Mouse (Mus musculus) olfactory bulb, adult 2 months (tissue): Measurements from ENCODE around the gene Arhgef1. TPM values are rescaled to one million over a fixed set of nuclear protein-coding genes. Genes with fewer than 3 reads are reported as not detected.

Experiments used
- H3K27ac ChIP-seq: fragments of 200-500 bp; 2 replicates; pipeline ENCODE4 v1.5.1; 2012; ENCODE audit warnings: low read depth, low read length; ENCODE audit not compliant: insufficient read depth
- H3K4me1 ChIP-seq: fragments of 200-500 bp; 2 replicates; pipeline ENCODE4 v1.6.1; 2012; ENCODE audit warnings: low read length; ENCODE audit not compliant: control insufficient read depth, insufficient read depth
- H3K4me3 ChIP-seq: fragments of 200-500 bp; 2 replicates; pipeline ENCODE4 v1.5.1; 2012; ENCODE audit warnings: mild to moderate bottlenecking, low read depth, low read length, moderate library complexity; ENCODE audit not compliant: insufficient read depth
- CTCF ChIP-seq: fragments of 200-500 bp; IDR thresholded peaks from 2 replicates; pipeline ENCODE4 v1.5.1; 2012; ENCODE audit warnings: low read depth, mild to moderate bottlenecking, low read length, moderate library complexity; ENCODE audit not compliant: insufficient read depth
- POLR2A ChIP-seq: fragments of 200-500 bp; IDR thresholded peaks from 2 replicates; pipeline ENCODE4 v1.6.1; 2012; ENCODE audit warnings: mild to moderate bottlenecking, low read depth, low read length, moderate library complexity; ENCODE audit not compliant: insufficient read depth
- WGBS: fragments of 180-500 bp; shearing (Covaris S2); methylation state at CpG from one replicate; pipeline ENCODE4 v1.1.7; 2018; 5-methylcytosine and 5-hydroxymethylcytosine counted together
- polyA plus RNA-seq: library from polyadenylated mRNA; stranded (reverse); fragments of >200 nt; gene quantifications from 2 replicates; pipeline ENCODE4 v1.2.4, GENCODE M21; 2012; ENCODE audit warnings: low replicate concordance; ENCODE audit not compliant: missing spikeins, insufficient read depth, insufficient read length

The Arhgef1 gene
- polyA plus RNA-seq, 1 experiment, result 291 TPM

GRCm38 (mm10) chr7:24949958-24950623 lies 47.4 kb downstream of the Arhgef1 start:
- no peak overlapping the region for H3K4me3 ChIP-seq
- TF ChIP-seq CTCF (peak; percentile 84), POLR2A (no peak)
- 10% methylated on average over 8 of the region's 8 CpGs for WGBS
- H3K4me1 ChIP-seq, result peaks cover 31% of the 10 kb centered on the region
- H3K27ac ChIP-seq, result no peak overlapping the region

- no peak overlapping the region for H3K27ac ChIP-seq
- H3K4me1 ChIP-seq, result peaks cover 14% of the 10 kb centered on the region
- H3K4me3 ChIP-seq, result no peak overlapping the region
- 10% methylated on average over 23 of the region's 24 CpGs for WGBS
- TF ChIP-seq POLR2A, result no peak
- TF ChIP-seq CTCF, result no peak
Observed at GRCm38 (mm10) chr7:24953966-24954365, 51.3 kb downstream of the Arhgef1 start.

- no peak for TF ChIP-seq CTCF
- no peak for TF ChIP-seq POLR2A
- WGBS, result 3% methylated on average over 30 of the region's 30 CpGs
Observed at GRCm38 (mm10) chr7:24954450-24954849, 51.7 kb downstream of the Arhgef1 start.

GRCm38 (mm10) chr7:24955226-24955625 lies 52.5 kb downstream of the Arhgef1 start:
- Histone ChIP-seq H3K4me3 (no peak overlapping the region), H3K4me1 (peaks cover 14% of the 10 kb centered on the region), H3K27ac (no peak overlapping the region)
- TF ChIP-seq POLR2A (no peak), CTCF (no peak)
- 15% methylated on average over 33 of the region's 33 CpGs for WGBS

More at GRCm38 (mm10) chr7:24954450-24954849, 51.7 kb downstream of the Arhgef1 start:
- peak overlapping the region; percentile 25; the same call in 1 of the 2 replicates for H3K4me3 ChIP-seq
- peaks cover 14% of the 10 kb centered on the region for H3K4me1 ChIP-seq
- H3K27ac ChIP-seq, result no peak overlapping the region

GRCm38 (mm10) chr7:24964288-24964687 lies 61.6 kb downstream of the Arhgef1 start:
- 85% methylated on average over 2 of the region's 2 CpGs for WGBS
- Histone ChIP-seq H3K4me3 (no peak overlapping the region), H3K27ac (no peak overlapping the region), H3K4me1 (peaks cover 3% of the 10 kb centered on the region; the same call in 1 of the 2 replicates)
- TF ChIP-seq POLR2A (no peak), CTCF (no peak)

GRCm38 (mm10) chr7:24964897-24965535 lies 62.3 kb downstream of the Arhgef1 start:
- 9% methylated on average over 5 of the region's 5 CpGs for WGBS
- peaks cover 8% of the 10 kb centered on the region for H3K4me1 ChIP-seq
- H3K27ac ChIP-seq, result no peak overlapping the region
- TF ChIP-seq POLR2A (no peak), CTCF (peak; percentile 59; the same call in 1 of the 2 replicates)
- no peak overlapping the region for H3K4me3 ChIP-seq

- Histone ChIP-seq H3K4me1 (peaks cover 13% of the 10 kb centered on the region), H3K4me3 (no peak overlapping the region), H3K27ac (no peak overlapping the region)
- 89% methylated on average over 8 of the region's 8 CpGs for WGBS
- TF ChIP-seq CTCF, result no peak
- no peak for TF ChIP-seq POLR2A
Observed at GRCm38 (mm10) chr7:24967966-24968365, 65.3 kb downstream of the Arhgef1 start.

GRCm38 (mm10) chr7:24968463-24968862 lies 65.8 kb downstream of the Arhgef1 start:
- WGBS, result 55% methylated on average over 6 of the region's 6 CpGs
- no peak overlapping the region for H3K4me3 ChIP-seq
- H3K4me1 ChIP-seq, result peaks cover 13% of the 10 kb centered on the region
- no peak for TF ChIP-seq POLR2A
- no peak for TF ChIP-seq CTCF
- no peak overlapping the region for H3K27ac ChIP-seq

- no peak overlapping the region for H3K4me3 ChIP-seq
- WGBS, result 71% methylated on average over 12 of the region's 12 CpGs
- peaks cover 13% of the 10 kb centered on the region for H3K4me1 ChIP-seq
- TF ChIP-seq POLR2A, result no peak
- no peak for TF ChIP-seq CTCF
- no peak overlapping the region for H3K27ac ChIP-seq
Observed at GRCm38 (mm10) chr7:24969805-24970204, 67.1 kb downstream of the Arhgef1 start.

- Histone ChIP-seq H3K4me3 (no peak overlapping the region), H3K4me1 (peaks cover 15% of the 10 kb centered on the region), H3K27ac (no peak overlapping the region)
- TF ChIP-seq CTCF (no peak), POLR2A (no peak)
- 95% methylated on average over 3 of the region's 3 CpGs for WGBS
Observed at GRCm38 (mm10) chr7:24970341-24970740, 67.6 kb downstream of the Arhgef1 start.
